Mouse (Mus musculus): ENCODE measurements at regions not wholly inside any gene's neighbourhood (a gene's known extent, or its start where the extent isn't known, plus 50 kb on each side); places are given as distances from the start of the nearest gene placed in this dataset.

- WGBS: 74% methylated on average over 14 of the region's 14 CpGs
- Histone ChIP-seq H3K9ac (no peak overlapping the region), H3K4me1 (peaks cover 10% of the 10 kb centered on the region), H3K4me2 (no peak overlapping the region), H3K36me3 (no peaks in the 10 kb centered on the region), H3K27ac (no peak overlapping the region), H3K27me3 (no peaks in the 10 kb centered on the region), H3K9me3 (no peaks in the 10 kb centered on the region), H3K4me3 (no peak overlapping the region)
- no peak for ATAC-seq (ENCODE audit: insufficient number of reproducible peaks, insufficient read depth, low FRiP score, low TSS enrichment, low read depth)
Measured at GRCm38 (mm10) chr9:13905086-13905669, 77.7 kb downstream of the Fam76b start.

GRCm38 (mm10) chr9:13906736-13907135 lies 79.2 kb downstream of the Fam76b start:
- no peak for ATAC-seq (ENCODE audit: insufficient number of reproducible peaks, insufficient read depth, low FRiP score, low TSS enrichment, low read depth)

GRCm38 (mm10) chr9:13909604-13910003 lies 82.1 kb downstream of the Fam76b start:
- H3K9ac ChIP-seq: no peak overlapping the region
- ATAC-seq (ENCODE audit: insufficient number of reproducible peaks, insufficient read depth, low FRiP score, low TSS enrichment, low read depth): no peak

More at GRCm38 (mm10) chr9:13906736-13907135, 79.2 kb downstream of the Fam76b start:
- H3K9me3 ChIP-seq: no peaks in the 10 kb centered on the region
- no peaks in the 10 kb centered on the region for H3K36me3 ChIP-seq
- H3K27me3 ChIP-seq: no peaks in the 10 kb centered on the region
- WGBS: 90% methylated on average over 6 of the region's 6 CpGs
- H3K4me3 ChIP-seq: no peak overlapping the region
- no peak overlapping the region for H3K27ac ChIP-seq
- H3K4me2 ChIP-seq: no peak overlapping the region
- no peak overlapping the region for H3K9ac ChIP-seq
- peaks cover 10% of the 10 kb centered on the region for H3K4me1 ChIP-seq

GRCm38 (mm10) chr9:13910091-13910490 lies 82.6 kb downstream of the Fam76b start:
- Histone ChIP-seq H3K4me2 (no peak overlapping the region), H3K27ac (no peak overlapping the region), H3K27me3 (no peaks in the 10 kb centered on the region), H3K4me3 (no peak overlapping the region), H3K9me3 (no peaks in the 10 kb centered on the region), H3K36me3 (no peaks in the 10 kb centered on the region), H3K4me1 (peaks cover 26% of the 10 kb centered on the region), H3K9ac (no peak overlapping the region)
- no peak for ATAC-seq (ENCODE audit: insufficient number of reproducible peaks, insufficient read depth, low FRiP score, low TSS enrichment, low read depth)
- 84% methylated on average over 2 of the region's 2 CpGs for WGBS

More at GRCm38 (mm10) chr9:13909604-13910003, 82.1 kb downstream of the Fam76b start:
- H3K4me2 ChIP-seq: no peak overlapping the region
- no peaks in the 10 kb centered on the region for H3K27me3 ChIP-seq
- no peak overlapping the region for H3K4me3 ChIP-seq
- no peaks in the 10 kb centered on the region for H3K9me3 ChIP-seq
- WGBS: 74% methylated on average over 3 of the region's 3 CpGs
- no peak overlapping the region for H3K27ac ChIP-seq
- peaks cover 21% of the 10 kb centered on the region for H3K4me1 ChIP-seq
- no peaks in the 10 kb centered on the region for H3K36me3 ChIP-seq

GRCm38 (mm10) chr9:13913459-13913858 lies 85.9 kb downstream of the Fam76b start:
- no peak overlapping the region for H3K4me3 ChIP-seq
- WGBS: 46% methylated on average over 3 of the region's 3 CpGs
- H3K27me3 ChIP-seq: no peaks in the 10 kb centered on the region
- no peak overlapping the region for H3K9ac ChIP-seq
- H3K4me1 ChIP-seq: peaks cover 24% of the 10 kb centered on the region
- H3K36me3 ChIP-seq: no peaks in the 10 kb centered on the region
- H3K27ac ChIP-seq: no peak overlapping the region
- no peaks in the 10 kb centered on the region for H3K9me3 ChIP-seq
- ATAC-seq (ENCODE audit: insufficient number of reproducible peaks, insufficient read depth, low FRiP score, low TSS enrichment, low read depth): no peak
- no peak overlapping the region for H3K4me2 ChIP-seq

GRCm38 (mm10) chr9:13914131-13914530 lies 86.6 kb downstream of the Fam76b start:
- Histone ChIP-seq H3K4me1 (peaks cover 26% of the 10 kb centered on the region), H3K4me2 (no peak overlapping the region), H3K27ac (peak overlapping the region; percentile 48), H3K27me3 (no peaks in the 10 kb centered on the region), H3K9ac (no peak overlapping the region), H3K4me3 (no peak overlapping the region), H3K36me3 (no peaks in the 10 kb centered on the region), H3K9me3 (no peaks in the 10 kb centered on the region)
- ATAC-seq (ENCODE audit: insufficient number of reproducible peaks, insufficient read depth, low FRiP score, low TSS enrichment, low read depth): no peak
- 78% methylated on average over 9 of the region's 9 CpGs for WGBS

GRCm38 (mm10) chr9:13914847-13915246 lies 87.3 kb downstream of the Fam76b start:
- 76% methylated on average over 3 of the region's 3 CpGs for WGBS
- Histone ChIP-seq H3K9me3 (no peaks in the 10 kb centered on the region), H3K9ac (no peak overlapping the region), H3K4me1 (peaks cover 30% of the 10 kb centered on the region), H3K36me3 (no peaks in the 10 kb centered on the region), H3K27ac (peak overlapping the region; percentile 48; the same call in 1 of the 2 replicates), H3K4me2 (no peak overlapping the region), H3K4me3 (no peak overlapping the region), H3K27me3 (no peaks in the 10 kb centered on the region)
- ATAC-seq (ENCODE audit: insufficient number of reproducible peaks, insufficient read depth, low FRiP score, low TSS enrichment, low read depth): no peak

GRCm38 (mm10) chr9:13916837-13917236 lies 89.3 kb downstream of the Fam76b start:
- Histone ChIP-seq H3K4me2 (no peak overlapping the region), H3K9me3 (no peaks in the 10 kb centered on the region), H3K4me3 (no peak overlapping the region), H3K27ac (no peak overlapping the region), H3K4me1 (peaks cover 32% of the 10 kb centered on the region), H3K9ac (no peak overlapping the region), H3K27me3 (no peaks in the 10 kb centered on the region), H3K36me3 (no peaks in the 10 kb centered on the region)
- ATAC-seq (ENCODE audit: insufficient number of reproducible peaks, insufficient read depth, low FRiP score, low TSS enrichment, low read depth): no peak
- WGBS: 86% methylated on average over 7 of the region's 7 CpGs

GRCm38 (mm10) chr9:13918606-13919202 lies 91.2 kb downstream of the Fam76b start:
- no peaks in the 10 kb centered on the region for H3K9me3 ChIP-seq
- H3K9ac ChIP-seq: no peak overlapping the region
- ATAC-seq (ENCODE audit: insufficient number of reproducible peaks, insufficient read depth, low FRiP score, low TSS enrichment, low read depth): no peak
- no peak overlapping the region for H3K4me2 ChIP-seq
- no peak overlapping the region for H3K27ac ChIP-seq
- peaks cover 23% of the 10 kb centered on the region for H3K4me1 ChIP-seq
- 51% methylated on average over 7 of the region's 7 CpGs for WGBS
- H3K27me3 ChIP-seq: no peaks in the 10 kb centered on the region
- H3K4me3 ChIP-seq: no peak overlapping the region
- H3K36me3 ChIP-seq: no peaks in the 10 kb centered on the region

GRCm38 (mm10) chr9:13919739-13920410 lies 92.4 kb downstream of the Fam76b start:
- no peak for ATAC-seq (ENCODE audit: insufficient number of reproducible peaks, insufficient read depth, low FRiP score, low TSS enrichment, low read depth)
- H3K9ac ChIP-seq: no peak overlapping the region
- peaks cover 16% of the 10 kb centered on the region for H3K4me1 ChIP-seq
- no peaks in the 10 kb centered on the region for H3K27me3 ChIP-seq
- WGBS: 46% methylated on average over 9 of the region's 9 CpGs
- no peak overlapping the region for H3K4me3 ChIP-seq
- no peak overlapping the region for H3K4me2 ChIP-seq
- H3K36me3 ChIP-seq: no peaks in the 10 kb centered on the region
- peak overlapping the region; percentile 65 for H3K27ac ChIP-seq
- H3K9me3 ChIP-seq: no peaks in the 10 kb centered on the region

- no peak for ATAC-seq (ENCODE audit: insufficient number of reproducible peaks, insufficient read depth, low FRiP score, low TSS enrichment, low read depth)
- Histone ChIP-seq H3K27me3 (no peaks in the 10 kb centered on the region), H3K36me3 (no peaks in the 10 kb centered on the region), H3K4me1 (peaks cover 14% of the 10 kb centered on the region), H3K4me2 (no peak overlapping the region), H3K4me3 (no peak overlapping the region), H3K27ac (no peak overlapping the region), H3K9me3 (no peaks in the 10 kb centered on the region), H3K9ac (no peak overlapping the region)
- 71% methylated on average over 1 of the region's 1 CpGs for WGBS
Measured at GRCm38 (mm10) chr9:13920623-13921022, 93.1 kb downstream of the Fam76b start.

- 7% methylated on average over 6 of the region's 6 CpGs for WGBS
- no peak overlapping the region for H3K4me2 ChIP-seq
- no peak overlapping the region for H3K9ac ChIP-seq
- peaks cover 10% of the 10 kb centered on the region for H3K4me1 ChIP-seq
- ATAC-seq (ENCODE audit: insufficient number of reproducible peaks, insufficient read depth, low FRiP score, low TSS enrichment, low read depth): no peak
- H3K36me3 ChIP-seq: no peaks in the 10 kb centered on the region
- peaks cover 6% of the 10 kb centered on the region; the same call in 1 of the 2 replicates for H3K9me3 ChIP-seq
- H3K27ac ChIP-seq: peak overlapping the region; percentile 55
- no peak overlapping the region for H3K4me3 ChIP-seq
- H3K27me3 ChIP-seq: no peaks in the 10 kb centered on the region
Measured at GRCm38 (mm10) chr9:13932001-13932508, 104.5 kb downstream of the Fam76b start.
